Mouse (Mus musculus): ENCODE data around the gene Foxred1. TPM values are rescaled to one million over a fixed set of nuclear protein-coding genes. Genes with fewer than 3 reads are reported as not detected.

Foxred1 gene
- polyA plus RNA-seq, 1 experiment from 2014 or later = 46.3 TPM

DNA sequence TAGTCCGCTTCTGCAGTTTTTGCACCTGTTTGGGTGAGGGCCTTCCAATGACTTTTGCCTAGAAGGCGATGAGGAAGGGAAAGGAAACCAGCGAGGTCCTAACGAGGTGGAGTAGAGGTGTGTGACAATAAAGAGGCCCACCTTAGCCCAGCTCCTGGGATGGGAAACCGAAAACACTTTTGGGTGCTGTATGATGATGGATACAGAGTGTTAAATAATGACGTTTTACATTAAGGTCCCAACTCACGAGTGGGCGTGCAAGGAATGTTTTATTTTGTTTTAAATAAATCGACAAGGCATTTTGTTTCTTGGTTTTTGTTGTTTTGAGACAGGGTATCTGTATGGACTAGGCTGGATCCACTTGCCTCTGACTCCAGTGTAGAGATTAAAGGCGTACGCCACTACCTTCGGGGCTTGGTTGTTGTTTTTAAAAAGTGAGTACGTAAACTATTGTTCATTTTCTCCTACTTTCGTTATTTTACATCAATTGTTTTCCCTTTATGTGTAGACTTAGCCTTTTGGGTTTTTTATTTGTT is 34.7 kb downstream of the Foxred1 start:
- H3K4me1 ChIP-seq (ENCODE audit: control insufficient read depth, insufficient read depth, low read length) = peaks cover 5% of the 10 kb centered on the region; the same call in 1 of the 2 replicates
- ATAC-seq = no peak; the same call in 1 of the 2 replicates
- H3K36me3 ChIP-seq (ENCODE audit: control insufficient read depth, insufficient read depth, low read length) = no peaks in the 10 kb centered on the region
- H3K4me2 ChIP-seq (ENCODE audit: low read depth, low read length) = peak overlapping the region; percentile 51
- no peak overlapping the region for H3K9ac ChIP-seq (ENCODE audit: low read depth, low read length)
- no peaks in the 10 kb centered on the region for H3K27me3 ChIP-seq (replicated peaks; ENCODE audit: control insufficient read depth, insufficient read depth, low read length)
- WGBS = 48% methylated on average over 14 of the region's 14 CpGs
- no peaks in the 10 kb centered on the region for H3K9me3 ChIP-seq (ENCODE audit: control insufficient read depth, low read length)
- H3K4me3 ChIP-seq (ENCODE audit: low read length) = peak overlapping the region; percentile 68
- H3K27ac ChIP-seq (ENCODE audit: low read length) = no peak overlapping the region

DNA sequence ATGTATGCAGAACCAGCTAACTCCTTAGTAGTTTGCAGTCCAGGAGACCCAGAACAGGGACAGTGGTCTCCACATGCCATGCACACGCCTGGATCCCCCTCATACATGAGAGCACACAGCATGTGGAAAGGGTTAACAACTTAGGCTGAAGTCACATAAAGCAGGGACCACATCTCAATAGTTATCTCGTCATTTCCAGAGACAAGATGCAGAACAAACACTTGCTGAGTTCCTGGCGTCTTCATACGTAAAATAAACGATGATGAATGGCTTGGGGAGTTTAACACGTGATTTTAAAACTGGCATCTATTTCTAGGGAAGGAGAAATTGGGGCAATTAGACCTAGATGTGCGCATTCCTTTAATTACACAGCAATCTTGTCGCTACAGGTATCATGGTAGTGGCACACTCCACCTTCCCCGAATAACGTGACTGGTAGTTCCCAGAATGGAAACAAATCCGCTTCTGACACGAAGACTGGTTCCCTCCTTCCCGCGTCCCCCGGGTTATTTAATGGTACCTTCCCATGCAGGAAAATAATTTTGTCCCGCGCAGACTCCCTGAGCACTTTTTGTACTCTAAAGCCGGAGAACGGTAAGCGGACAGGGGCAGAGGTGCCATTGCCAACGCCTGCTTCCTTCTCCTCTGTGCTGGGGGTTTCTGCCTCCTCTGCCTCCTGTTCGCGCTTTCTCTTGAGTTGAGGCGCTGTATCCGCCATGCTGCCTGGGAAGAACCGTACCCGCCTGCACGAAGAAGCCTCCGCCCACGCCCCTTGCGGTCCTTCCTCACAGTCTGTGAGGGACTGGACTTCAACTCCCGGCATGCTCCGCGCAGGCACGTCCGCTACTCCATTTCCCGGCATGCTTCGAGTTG is 35.4 kb downstream of the Foxred1 start, which contains the start of gene Dcps:
Dcps (minus strand) TSS at position 811 of the 873 bp plus-strand sequence.
- H3K4me3 ChIP-seq (ENCODE audit: low read length) = peak within 1 kb of the TSS; percentile 68
- WGBS = under 1% methylated on average over 38 of the region's 38 CpGs

DNA sequence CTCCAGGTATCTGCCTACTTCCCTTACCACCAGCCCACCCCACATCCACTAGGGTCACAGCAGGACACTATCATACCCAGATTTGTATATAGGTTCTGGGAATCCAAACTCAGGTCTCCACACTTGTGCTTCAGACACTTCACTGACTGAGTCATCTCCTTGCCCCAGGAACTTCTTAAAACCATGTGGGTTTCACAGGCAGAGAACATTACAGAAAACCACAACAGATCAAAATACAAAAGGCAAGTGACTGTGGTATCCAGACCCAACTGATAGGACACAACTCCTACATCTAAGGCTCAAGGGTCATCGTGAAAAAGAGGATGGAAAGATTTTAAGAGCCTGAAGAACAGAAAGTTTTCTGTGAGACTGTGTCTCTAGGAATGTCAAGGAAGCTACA is 37.5 kb downstream of the Foxred1 start:
- no peak overlapping the region for H3K9ac ChIP-seq (ENCODE audit: low read depth, low read length)
- H3K4me3 ChIP-seq (ENCODE audit: low read length) = no peak overlapping the region
- H3K4me1 ChIP-seq (ENCODE audit: control insufficient read depth, insufficient read depth, low read length) = peaks cover 5% of the 10 kb centered on the region; the same call in 1 of the 2 replicates
- no peak overlapping the region for H3K4me2 ChIP-seq (ENCODE audit: low read depth, low read length)
- no peaks in the 10 kb centered on the region for H3K9me3 ChIP-seq (ENCODE audit: control insufficient read depth, low read length)
- 92% methylated on average over 1 of the region's 1 CpGs for WGBS
- ATAC-seq = no peak
- 0 out of 2 replicates have a peak, but pooled peaks cover 3% of the 10 kb centered on the region for H3K36me3 ChIP-seq (ENCODE audit: control insufficient read depth, insufficient read depth, low read length)
- H3K27me3 ChIP-seq (replicated peaks; ENCODE audit: control insufficient read depth, insufficient read depth, low read length) = no peaks in the 10 kb centered on the region
- no peak overlapping the region for H3K27ac ChIP-seq (ENCODE audit: low read length)

More for the DNA sequence above, 35.4 kb downstream of the Foxred1 start, which contains the start of gene Dcps:
- Histone ChIP-seq H3K27ac (ENCODE audit: low read length) (peak within 1 kb of the TSS; percentile 81), H3K9ac (ENCODE audit: low read depth, low read length) (peak within 1 kb of the TSS; percentile 77), H3K27me3 (replicated peaks; ENCODE audit: control insufficient read depth, insufficient read depth, low read length) (no peaks in the 10 kb centered on the region), H3K36me3 (ENCODE audit: control insufficient read depth, insufficient read depth, low read length) (no peaks in the 10 kb centered on the region), H3K9me3 (ENCODE audit: control insufficient read depth, low read length) (no peaks in the 10 kb centered on the region), H3K4me1 (ENCODE audit: control insufficient read depth, insufficient read depth, low read length) (peaks cover 5% of the 10 kb centered on the region; the same call in 1 of the 2 replicates), H3K4me2 (ENCODE audit: low read depth, low read length) (peak within 1 kb of the TSS; percentile 88)
- ATAC-seq = peak; percentile 99

DNA sequence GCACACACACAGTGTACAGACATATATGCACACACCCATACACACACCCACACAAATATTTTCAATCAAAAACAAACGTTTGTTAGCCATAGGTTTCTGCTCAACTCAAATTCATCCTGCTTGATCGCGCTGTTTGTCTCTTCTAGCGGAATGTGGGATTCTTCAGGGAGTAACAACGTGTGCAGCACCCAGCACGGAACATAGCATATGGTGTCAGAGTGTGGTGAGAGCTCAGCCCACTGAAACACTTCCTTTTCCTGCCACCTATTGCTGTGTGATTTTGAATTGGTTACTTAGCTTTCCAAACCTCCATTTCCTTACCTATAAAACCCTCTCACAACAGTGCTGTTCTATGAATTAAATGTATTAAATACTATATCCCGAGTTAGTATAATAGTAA is 40.8 kb downstream of the Foxred1 start:
- WGBS = 93% methylated on average over 7 of the region's 7 CpGs
- no peak for ATAC-seq
- Histone ChIP-seq H3K27ac (ENCODE audit: low read length) (no peak overlapping the region), H3K9ac (ENCODE audit: low read depth, low read length) (no peak overlapping the region), H3K4me1 (ENCODE audit: control insufficient read depth, insufficient read depth, low read length) (peaks cover 9% of the 10 kb centered on the region; the same call in 1 of the 2 replicates), H3K36me3 (ENCODE audit: control insufficient read depth, insufficient read depth, low read length) (0 out of 2 replicates have a peak, but pooled peaks cover 3% of the 10 kb centered on the region), H3K9me3 (ENCODE audit: control insufficient read depth, low read length) (no peaks in the 10 kb centered on the region), H3K4me2 (ENCODE audit: low read depth, low read length) (no peak overlapping the region), H3K27me3 (replicated peaks; ENCODE audit: control insufficient read depth, insufficient read depth, low read length) (no peaks in the 10 kb centered on the region), H3K4me3 (ENCODE audit: low read length) (no peak overlapping the region)

DNA sequence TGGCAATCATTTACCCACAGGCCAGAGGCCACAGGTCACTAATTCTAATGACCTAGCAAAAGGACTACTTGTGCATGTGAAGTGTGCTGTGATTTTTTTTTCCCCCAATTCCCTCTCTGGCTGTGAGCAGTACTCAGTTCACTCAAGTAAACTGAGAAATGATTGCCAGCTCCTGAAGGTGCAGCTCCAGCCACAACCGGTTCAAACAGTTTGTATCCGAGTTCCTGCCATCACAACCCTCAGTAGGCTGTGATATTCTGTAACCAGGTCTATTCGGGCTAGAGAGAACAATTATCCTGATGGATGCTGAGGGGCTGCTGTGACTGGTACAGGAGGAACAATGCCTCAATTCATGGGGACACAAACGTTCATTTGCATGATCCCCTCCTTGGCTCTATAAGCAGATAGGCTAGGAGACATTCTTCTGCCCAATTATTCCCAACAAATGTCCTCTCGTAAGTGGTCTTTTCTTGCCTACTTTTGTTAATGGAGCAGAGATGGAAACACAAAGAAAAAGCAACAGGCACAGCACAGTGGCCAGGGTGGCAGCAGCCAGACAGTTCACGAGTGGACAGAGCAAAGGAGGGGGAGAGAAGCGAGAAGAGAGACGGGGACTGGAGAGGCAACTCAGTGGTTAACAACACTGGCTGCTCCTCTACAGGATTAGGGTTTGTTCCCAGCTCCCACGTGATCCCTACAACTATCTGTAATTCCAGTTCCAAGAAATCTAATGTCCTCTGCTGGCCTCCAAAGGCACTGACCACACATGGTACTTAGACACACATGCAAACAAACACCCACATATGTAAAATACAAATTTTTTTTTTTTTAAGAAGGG is 43.8 kb downstream of the Foxred1 start:
- Histone ChIP-seq H3K4me2 (ENCODE audit: low read depth, low read length) (no peak overlapping the region), H3K4me3 (ENCODE audit: low read length) (no peak overlapping the region), H3K27me3 (replicated peaks; ENCODE audit: control insufficient read depth, insufficient read depth, low read length) (no peaks in the 10 kb centered on the region), H3K27ac (ENCODE audit: low read length) (no peak overlapping the region), H3K4me1 (ENCODE audit: control insufficient read depth, insufficient read depth, low read length) (peaks cover 13% of the 10 kb centered on the region; the same call in 1 of the 2 replicates), H3K9ac (ENCODE audit: low read depth, low read length) (no peak overlapping the region), H3K36me3 (ENCODE audit: control insufficient read depth, insufficient read depth, low read length) (0 out of 2 replicates have a peak, but pooled peaks cover 3% of the 10 kb centered on the region), H3K9me3 (ENCODE audit: control insufficient read depth, low read length) (no peaks in the 10 kb centered on the region)
- no peak for ATAC-seq
- 57% methylated on average over 9 of the region's 9 CpGs for WGBS

DNA sequence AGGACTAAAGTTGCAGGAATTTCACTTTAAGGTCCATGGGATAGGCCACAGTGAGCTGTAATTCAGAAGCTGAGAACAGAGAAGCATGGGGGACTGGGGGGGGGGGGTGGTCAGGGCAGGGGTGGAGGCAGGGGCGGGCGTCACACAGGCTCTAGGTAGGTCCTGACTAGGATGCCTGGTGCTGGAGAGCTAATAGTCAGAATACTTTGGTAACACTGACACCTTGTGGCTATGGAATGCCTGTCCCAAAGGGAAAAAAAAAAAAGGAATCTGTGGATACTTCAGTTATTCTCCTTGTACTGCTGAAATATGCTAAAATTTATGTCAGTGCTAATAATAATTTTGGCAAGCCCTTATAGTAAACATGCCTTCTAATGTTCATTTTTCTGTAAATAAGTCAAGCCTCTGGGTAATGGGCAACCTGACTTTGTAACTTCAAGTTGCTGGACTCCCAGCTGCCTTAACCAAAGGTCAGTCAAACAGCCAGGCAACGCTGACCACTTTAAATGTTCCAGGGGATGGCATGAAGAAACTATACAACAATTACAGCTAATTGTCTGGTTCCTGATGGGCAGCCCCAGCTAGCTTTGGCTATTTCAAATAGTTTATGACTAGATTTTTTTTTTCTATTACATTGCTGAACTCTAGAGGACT is 44.6 kb downstream of the Foxred1 start:
- Histone ChIP-seq H3K27me3 (replicated peaks; ENCODE audit: control insufficient read depth, insufficient read depth, low read length) (no peaks in the 10 kb centered on the region), H3K9ac (ENCODE audit: low read depth, low read length) (no peak overlapping the region), H3K4me2 (ENCODE audit: low read depth, low read length) (no peak overlapping the region), H3K36me3 (ENCODE audit: control insufficient read depth, insufficient read depth, low read length) (0 out of 2 replicates have a peak, but pooled peaks cover 3% of the 10 kb centered on the region), H3K9me3 (ENCODE audit: control insufficient read depth, low read length) (no peaks in the 10 kb centered on the region), H3K27ac (ENCODE audit: low read length) (no peak overlapping the region), H3K4me3 (ENCODE audit: low read length) (no peak overlapping the region), H3K4me1 (ENCODE audit: control insufficient read depth, insufficient read depth, low read length) (peaks cover 13% of the 10 kb centered on the region; the same call in 1 of the 2 replicates)
- ATAC-seq = peak; percentile 56
- WGBS = 22% methylated on average over 3 of the region's 3 CpGs

DNA sequence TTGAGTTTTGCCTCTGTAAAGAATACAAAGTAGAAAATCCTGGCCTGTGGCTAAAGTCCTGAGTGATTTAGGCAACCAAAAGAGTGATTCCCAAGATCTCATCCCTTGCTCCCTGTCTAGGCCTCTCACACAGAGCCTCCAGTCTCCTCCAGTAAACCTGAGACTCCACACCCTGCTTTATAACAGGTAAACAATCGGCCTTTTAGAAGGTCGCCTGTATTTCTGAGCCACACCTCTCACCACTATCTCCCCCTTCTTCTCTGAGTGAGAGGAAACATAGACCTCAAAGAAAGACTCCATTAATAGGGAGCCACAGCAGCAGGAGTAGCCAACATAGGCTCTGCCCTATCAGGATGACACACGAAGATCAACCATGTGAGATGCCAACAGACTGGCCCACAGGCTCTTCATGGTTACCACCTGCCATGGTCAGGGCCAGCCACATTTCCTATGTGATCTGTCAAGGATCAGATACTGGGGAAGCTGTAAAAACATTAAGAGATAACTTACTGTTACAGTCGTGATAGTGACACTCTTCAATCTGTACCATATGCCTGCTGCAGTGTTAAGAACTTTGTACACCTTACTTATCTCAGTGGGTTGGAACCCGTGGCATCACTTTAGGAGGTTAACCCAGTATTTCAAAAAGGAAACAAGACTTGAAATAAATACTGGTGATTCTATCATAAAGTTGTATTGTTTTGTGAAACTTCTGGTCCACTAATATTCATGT is 46.5 kb downstream of the Foxred1 start:
- H3K4me3 ChIP-seq (ENCODE audit: low read length) = no peak overlapping the region
- H3K4me2 ChIP-seq (ENCODE audit: low read depth, low read length) = no peak overlapping the region
- no peaks in the 10 kb centered on the region for H3K36me3 ChIP-seq (ENCODE audit: control insufficient read depth, insufficient read depth, low read length)
- peak overlapping the region; percentile 25; the same call in 1 of the 2 replicates for H3K9ac ChIP-seq (ENCODE audit: low read depth, low read length)
- H3K27ac ChIP-seq (ENCODE audit: low read length) = peak overlapping the region; percentile 17
- H3K9me3 ChIP-seq (ENCODE audit: control insufficient read depth, low read length) = no peaks in the 10 kb centered on the region
- H3K27me3 ChIP-seq (replicated peaks; ENCODE audit: control insufficient read depth, insufficient read depth, low read length) = no peaks in the 10 kb centered on the region
- H3K4me1 ChIP-seq (ENCODE audit: control insufficient read depth, insufficient read depth, low read length) = peaks cover 13% of the 10 kb centered on the region; the same call in 1 of the 2 replicates
- peak; percentile 90 for ATAC-seq
- 58% methylated on average over 5 of the region's 5 CpGs for WGBS

DNA sequence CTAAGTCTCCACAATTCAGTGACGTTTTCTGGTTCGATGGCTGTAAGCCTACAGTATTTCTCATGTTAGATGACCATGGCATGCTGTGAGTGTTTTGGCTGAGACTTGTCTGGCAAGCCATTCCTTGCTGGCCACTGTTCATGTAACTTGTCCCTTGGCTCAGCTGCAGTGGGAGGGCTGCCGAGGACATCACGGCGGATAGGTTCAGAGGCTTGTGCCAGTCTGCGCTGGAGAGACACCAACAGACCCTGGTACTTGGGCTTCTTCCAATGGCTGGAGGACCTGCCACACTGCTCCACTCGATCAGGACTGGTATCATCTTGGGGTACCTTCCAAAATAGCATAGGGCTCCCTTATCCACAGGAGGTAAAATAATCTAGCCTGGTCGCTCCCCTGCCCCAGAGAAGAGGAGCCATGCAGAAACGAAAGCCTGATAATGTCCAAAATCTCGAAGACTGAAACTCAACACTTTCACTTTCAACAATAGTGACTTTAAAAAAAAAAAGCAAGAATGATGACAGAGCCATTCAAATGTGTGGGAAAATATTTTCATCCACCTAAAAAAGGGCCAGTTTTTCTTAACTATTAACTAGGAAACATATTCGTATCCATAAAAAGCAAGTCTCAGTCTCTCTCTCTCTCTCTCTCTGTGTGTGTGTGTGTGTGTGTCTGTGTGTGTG is 47.7 kb downstream of the Foxred1 start:
- Histone ChIP-seq H3K27ac (ENCODE audit: low read length) (no peak overlapping the region), H3K27me3 (replicated peaks; ENCODE audit: control insufficient read depth, insufficient read depth, low read length) (no peaks in the 10 kb centered on the region), H3K4me2 (ENCODE audit: low read depth, low read length) (no peak overlapping the region), H3K4me1 (ENCODE audit: control insufficient read depth, insufficient read depth, low read length) (peaks cover 13% of the 10 kb centered on the region; the same call in 1 of the 2 replicates), H3K4me3 (ENCODE audit: low read length) (no peak overlapping the region), H3K9ac (ENCODE audit: low read depth, low read length) (no peak overlapping the region), H3K9me3 (ENCODE audit: control insufficient read depth, low read length) (no peaks in the 10 kb centered on the region), H3K36me3 (ENCODE audit: control insufficient read depth, insufficient read depth, low read length) (no peaks in the 10 kb centered on the region)
- no peak for ATAC-seq
- WGBS = 90% methylated on average over 11 of the region's 11 CpGs

Data from intestine, embryonic 16.5 days (tissue).